Mouse (Mus musculus) Patski (cell line): ENCODE data around the gene Cyp3a59. TPM values are rescaled to one million over a fixed set of nuclear protein-coding genes. Genes with fewer than 3 reads are reported as not detected.
"Not testable (repeated sequence)": the region's sequence is repeated elsewhere in the genome, so short reads cannot be mapped to it uniquely, and the experiment has no call there.

ENCODE experiments used
- ATAC-seq: fragments of 100-300 bp; one replicate; pipeline ENCODE4 v1.8.0; 2021
- CTCF ChIA-PET: fragments of 350-600 bp; sonication (Branson Sonifier 250); formaldehyde crosslinking; loops from one replicate; lab custom pipeline; 2022; ENCODE audit warnings: inconsistent platforms; lab: Charles Lee
- POLR2A ChIA-PET: fragments of 350-600 bp; sonication (Branson Sonifier 250); formaldehyde crosslinking; loops from one replicate; lab custom pipeline; 2022; ENCODE audit warnings: antibody characterized with exemption, inconsistent platforms; lab: Charles Lee
- DNase-seq: peaks from one replicate; pipeline ENCODE4 v3.0.0-alpha.2; 2011; ENCODE audit warnings: low read depth, low spot score
- H3K27me3 ChIP-seq: fragments of 371-371 bp; one replicate; pipeline ENCODE4 v1.5.1; 2021
- CTCF ChIP-seq: fragments of 100-300 bp; IDR thresholded peaks from one replicate; pipeline ENCODE4 v1.5.1; 2021
- in situ Hi-C: fragments of 300-500 bp; cut with MboI; formaldehyde crosslinking; loops from 3 replicates; pipeline ENCODE4 v1.11.1; 2018; ENCODE audit warnings: low pct_unique_long_range_greater_than_20kb, mixed read lengths
- polyA plus RNA-seq: library from polyadenylated mRNA; unstranded; gene quantifications from one replicate; pipeline ENCODE4 v1.2.3, GENCODE M21; 2021

Cyp3a59 gene
- polyA plus RNA-seq, result not detected

GRCm38 (mm10) chr5:146078945-146079344 lies at the start of gene Cyp3a59:
Gene Cyp3a59 (plus strand): TSS chr5:146079257.
- H3K27me3 ChIP-seq, CTCF ChIA-PET, in situ Hi-C loops, ATAC-seq, DNase-seq, POLR2A ChIA-PET: not testable (repeated sequence)

- CTCF ChIA-PET, result no interaction called here
These were observed 9.0 kb upstream of the Cyp3a59 start for GRCm38 (mm10) chr5:146070099-146070498.

GRCm38 (mm10) chr5:146147903-146148302 lies 68.8 kb downstream of the Cyp3a59 start:
- POLR2A ChIA-PET, result no interaction called here
- CTCF ChIA-PET, result no interaction called here

More at GRCm38 (mm10) chr5:146070099-146070498, 9.0 kb upstream of the Cyp3a59 start:
- POLR2A ChIA-PET, result no interaction called here
- no peak for TF ChIP-seq CTCF
- no peak for DNase-seq
- in situ Hi-C loops, result no loop called here
- H3K27me3 ChIP-seq, result no peaks in the 10 kb centered on the region
- no peak for ATAC-seq

GRCm38 (mm10) chr5:146150454-146150853 lies 71.4 kb downstream of the Cyp3a59 start:
- POLR2A ChIA-PET, result no interaction called here
- in situ Hi-C loops, result no loop called here
- DNase-seq, result no peak
- H3K27me3 ChIP-seq, result peaks cover 6% of the 10 kb centered on the region
- no peak for ATAC-seq
- CTCF ChIA-PET, result no interaction called here
- TF ChIP-seq CTCF, result no peak

More at GRCm38 (mm10) chr5:146147903-146148302, 68.8 kb downstream of the Cyp3a59 start:
- H3K27me3 ChIP-seq, result peaks cover 6% of the 10 kb centered on the region
- DNase-seq (no peak), ATAC-seq (no peak)
- TF ChIP-seq CTCF, result peak; percentile 48
- in situ Hi-C loops, result loop anchor here (5.0 kb wide), 1 partner anchor 419 kb away; no protein-coding TSS in a partner anchor

GRCm38 (mm10) chr5:146158326-146158725 lies 79.3 kb downstream of the Cyp3a59 start:
- POLR2A ChIA-PET, ATAC-seq, CTCF ChIA-PET, H3K27me3 ChIP-seq, DNase-seq, in situ Hi-C loops: not testable (repeated sequence)

- in situ Hi-C loops, CTCF ChIA-PET, POLR2A ChIA-PET, H3K27me3 ChIP-seq, ATAC-seq, DNase-seq: not testable (repeated sequence)
These were observed 81.4 kb downstream of the Cyp3a59 start, which contains the start of gene Gm5565 for GRCm38 (mm10) chr5:146160439-146160838. Gene Gm5565 (minus strand): TSS chr5:146160539.

Other genes with a start within 250 kb of the Cyp3a59 start
- gene Cyp3a11, start 199.3 kb upstream of the Cyp3a59 start, polyA plus RNA-seq, result not detected
- not detected for gene Cyp3a25, start 69.6 kb upstream of the Cyp3a59 start, polyA plus RNA-seq
- gene Gm5565, start 81.3 kb downstream of the Cyp3a59 start, polyA plus RNA-seq, result not detected
- not detected for gene Gm6309, start 91.5 kb downstream of the Cyp3a59 start, polyA plus RNA-seq
- not detected for gene 1700001J03Rik, start 106.0 kb downstream of the Cyp3a59 start, polyA plus RNA-seq
- gene Rnf6, start 142.3 kb downstream of the Cyp3a59 start, polyA plus RNA-seq, result 82.9 TPM
- 44.3 TPM for gene Cdk8, start 152.0 kb downstream of the Cyp3a59 start, polyA plus RNA-seq